1 mouse cellular context compared by ENCODE assay signal in genomic region chr17:45474669-45475465, GRCm38 (mm10).
TF ChIP-seq lines count a peak whose summit lies in the region.

Spats1 (minus strand) TSS chr17:45475415.

TF ChIP-seq in CH12.LX, 34 proteins besides CTCF, POLR2A, EP300 and RAD21 (continued from another document):
- TF ChIP-seq IRF4 (IDR thresholded peaks at IDR 0.05; ENCODE audit: low read depth, low read length): no peak; the same call in 1 of the 2 replicates
